Mouse (Mus musculus): ENCODE data around the gene Vmn2r57.

DNA sequence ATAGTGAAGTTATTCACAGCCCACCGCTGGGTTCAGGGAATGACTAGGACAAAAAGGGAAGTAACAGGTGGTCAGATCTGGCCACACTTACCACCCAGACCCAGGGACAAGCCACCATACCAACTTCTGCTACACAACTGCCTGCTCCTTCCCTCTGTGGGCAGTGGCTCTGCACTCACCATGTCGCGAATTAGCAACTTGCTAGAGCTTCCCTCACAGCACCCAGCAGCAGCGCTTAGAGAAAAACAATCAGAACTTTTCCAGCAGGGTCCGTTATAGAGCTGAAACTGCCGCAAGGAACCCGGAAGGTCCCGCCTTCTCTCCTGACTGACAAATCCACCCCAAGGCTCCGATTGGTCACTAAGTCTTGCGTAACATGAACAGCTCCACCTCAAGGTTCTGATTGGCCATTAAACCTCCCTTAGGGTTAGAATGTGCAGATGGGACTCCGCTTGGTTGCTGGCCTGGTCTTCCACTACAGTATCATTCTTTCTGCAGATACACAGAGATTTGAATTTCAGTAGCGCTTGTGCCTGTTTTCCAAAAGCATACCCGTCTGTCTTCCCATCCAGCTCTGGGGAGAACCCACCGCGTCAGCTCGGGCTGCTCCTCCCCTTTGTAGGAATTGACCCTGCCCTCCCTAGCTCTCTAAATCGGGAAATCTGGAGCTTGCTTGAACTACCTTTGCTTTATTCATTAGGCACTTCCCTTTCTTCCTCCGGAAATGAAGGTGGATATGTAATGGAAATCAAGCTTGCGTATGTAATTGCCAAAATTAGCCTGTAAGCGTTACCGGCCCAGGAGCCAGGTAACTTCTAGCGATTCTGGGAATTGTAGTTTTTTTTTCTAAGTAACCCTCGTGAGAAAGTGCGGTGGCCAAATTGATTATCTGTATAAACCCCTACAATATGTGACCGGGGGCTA is 55.2 kb downstream of the Vmn2r57 start, which contains the start of gene AI987944:
- TF ChIP-seq POLR2A (IDR thresholded peaks at IDR 0.05; ENCODE audit: insufficient read depth, low read depth, low read length) (0 out of 2 replicates have a peak, but pooled peaks have one; percentile 25), CTCF (IDR thresholded peaks at IDR 0.05; ENCODE audit: insufficient read depth, low read depth, low read length) (no peak)

Data from olfactory bulb, adult 2 months (tissue).